Mouse (Mus musculus) urinary bladder, adult 18-20 months (tissue): ENCODE results near the gene Tpst1.
A peak's percentile ranks its signal among the peaks of the same experiment; 100 is the strongest.
"Not testable (repeated sequence)": the region's sequence is repeated elsewhere in the genome, so short reads cannot be mapped to it uniquely, and the experiment has no call there.

Experiments used
- DNase-seq, 2 experiments: peaks; one replicate each; pipeline ENCODE4 v3.0.0; 2022; ENCODE audit warnings: low spot score in 2 of 2, mixed read lengths in 2 of 2

Tpst1 gene

DNA sequence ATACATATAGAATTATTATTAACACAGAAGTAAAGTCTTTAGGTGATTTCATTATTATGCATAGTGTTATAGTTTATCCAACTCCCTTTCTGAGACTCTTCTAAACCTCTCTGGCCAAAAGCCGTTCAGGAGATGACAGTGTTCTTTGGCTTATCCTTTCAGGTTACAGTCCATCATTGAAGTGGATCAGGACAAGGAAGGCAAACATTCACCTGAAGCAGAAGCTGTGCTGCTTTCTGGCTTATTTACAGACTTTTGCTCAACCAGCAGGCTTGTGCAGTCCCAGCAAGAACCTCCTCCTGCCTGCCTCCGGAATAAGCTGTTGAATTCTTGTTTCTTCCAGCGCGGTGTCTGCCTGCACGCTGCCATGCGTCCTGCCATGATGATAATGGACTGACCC is at the start of gene Tpst1:
Gene Tpst1 (plus strand): TSS at position 301 of the 400 bp plus-strand sequence.
- DNase-seq, result no peak

GRCm38 (mm10) chr5:130023767-130024539 is 49.2 kb upstream of the Tpst1 start:
- peak; percentile 76 to 87 for DNase-seq

GRCm38 (mm10) chr5:130027134-130027533 is 46.0 kb upstream of the Tpst1 start:
- DNase-seq, result no peak

DNA sequence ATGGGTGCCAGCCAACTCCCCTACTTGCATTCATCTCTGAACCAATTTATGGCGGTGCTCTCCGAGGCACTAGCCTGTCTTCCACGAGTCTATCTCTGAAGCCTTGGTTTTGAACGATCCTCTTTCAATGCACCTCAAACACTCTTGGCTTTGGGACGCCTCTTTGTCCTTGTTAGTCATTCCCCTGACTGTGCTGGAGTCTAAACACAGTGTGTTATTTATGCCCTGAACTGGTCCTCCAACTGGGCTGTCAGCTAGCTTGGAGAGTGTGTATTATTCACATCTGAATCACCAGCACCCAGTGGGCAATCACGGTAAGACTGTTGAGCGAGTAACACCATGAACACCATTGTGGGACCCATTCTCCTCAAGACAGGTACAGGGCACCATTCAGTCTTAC is 45.4 kb upstream of the Tpst1 start:
- no peak for DNase-seq

GRCm38 (mm10) chr5:130029142-130029897 is 43.8 kb upstream of the Tpst1 start, which contains the start of the genes Asl and Crcp:
Gene Asl, minus strand, starts transcription at chr5:130029247.
Gene Crcp, plus strand, starts transcription at chr5:130029290.
- peak; percentile 78 to 87 for DNase-seq

DNA sequence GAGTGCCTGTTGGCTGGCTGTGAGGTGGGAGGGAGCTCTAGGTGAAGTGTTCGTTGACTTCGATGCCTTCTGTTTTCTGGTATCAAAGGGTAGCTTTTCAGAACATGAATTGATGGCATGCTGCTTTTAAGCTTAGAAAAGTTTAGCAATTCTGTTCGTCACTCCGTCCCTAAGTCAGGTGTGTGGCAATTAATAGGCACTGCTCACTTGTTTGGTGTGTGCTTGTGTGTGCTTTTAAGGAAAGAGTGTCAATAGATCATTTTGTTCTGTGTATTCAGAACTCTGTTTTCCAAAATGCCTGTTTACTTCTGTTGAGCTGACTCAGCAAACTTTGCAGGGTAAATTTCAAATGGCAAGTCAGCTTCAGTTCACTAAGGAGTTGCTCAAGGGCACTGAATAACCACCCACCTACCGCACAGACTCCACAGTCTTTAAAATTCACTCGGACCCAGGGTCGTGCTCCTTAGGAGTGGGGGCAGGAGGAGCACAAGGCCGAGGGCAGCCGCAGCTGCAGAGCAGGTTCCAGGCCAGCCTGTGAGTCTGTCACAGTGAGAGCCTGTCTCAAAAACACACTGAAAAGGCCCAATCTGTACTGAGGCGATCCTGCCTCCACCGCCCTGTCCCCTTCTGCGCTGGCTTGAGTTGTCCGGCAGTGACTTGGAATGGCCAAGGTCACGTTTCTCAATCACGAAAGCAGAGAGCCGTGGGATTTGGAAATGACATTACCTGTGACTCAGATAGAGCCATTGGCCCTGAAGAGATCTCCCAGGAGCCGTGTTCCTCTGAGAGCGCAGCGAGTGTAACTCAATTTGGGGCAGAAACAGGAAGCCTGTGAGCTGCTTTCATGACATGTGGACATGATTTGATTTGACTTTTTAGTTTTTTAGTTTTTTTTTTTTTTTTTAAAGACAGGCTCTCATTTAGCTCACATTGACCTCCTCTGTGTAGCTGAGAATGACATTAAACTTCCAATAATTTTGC is 41.4 kb upstream of the Tpst1 start:
- DNase-seq, result no peak

GRCm38 (mm10) chr5:130033869-130034268 is 39.3 kb upstream of the Tpst1 start:
- no peak for DNase-seq

GRCm38 (mm10) chr5:130036300-130036699 is 36.8 kb upstream of the Tpst1 start:
- not testable (repeated sequence) for DNase-seq

GRCm38 (mm10) chr5:130037752-130038455 is 35.2 kb upstream of the Tpst1 start:
- peak in 1 of 2 experiments; percentile 41 for DNase-seq

GRCm38 (mm10) chr5:130040797-130041196 is 32.3 kb upstream of the Tpst1 start:
- no peak for DNase-seq

- DNase-seq, result no peak
Measured at GRCm38 (mm10) chr5:130041262-130041661, 31.9 kb upstream of the Tpst1 start.

GRCm38 (mm10) chr5:130043741-130044140 is 29.4 kb upstream of the Tpst1 start:
- no peak for DNase-seq

DNA sequence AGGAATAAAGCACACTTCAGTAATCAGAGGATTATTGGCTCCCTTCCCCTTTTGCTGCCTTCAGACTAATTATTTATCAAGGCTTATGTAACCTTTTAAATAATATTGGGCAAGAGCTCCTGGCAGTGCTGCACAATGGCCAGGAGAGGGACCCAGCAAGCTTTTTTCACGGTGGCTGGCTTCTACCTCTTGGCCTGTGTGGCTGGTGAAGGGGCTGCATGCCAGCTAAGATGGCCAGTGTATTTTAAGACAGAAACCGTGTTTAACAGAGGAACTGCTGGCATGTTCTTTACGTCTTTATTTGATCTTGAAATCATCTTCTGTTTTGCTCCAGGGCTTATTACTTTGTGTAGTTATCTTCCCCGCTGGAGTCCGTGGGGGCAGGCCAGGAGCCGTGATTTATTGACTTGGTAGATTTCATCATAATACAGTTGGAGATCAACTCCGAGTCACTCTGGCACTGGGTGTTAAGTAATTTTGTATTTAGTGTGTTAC is 28.9 kb upstream of the Tpst1 start:
- DNase-seq, result peak in 1 of 2 experiments; percentile 54

GRCm38 (mm10) chr5:130046100-130046499 is 27.0 kb upstream of the Tpst1 start:
- no peak for DNase-seq

DNA sequence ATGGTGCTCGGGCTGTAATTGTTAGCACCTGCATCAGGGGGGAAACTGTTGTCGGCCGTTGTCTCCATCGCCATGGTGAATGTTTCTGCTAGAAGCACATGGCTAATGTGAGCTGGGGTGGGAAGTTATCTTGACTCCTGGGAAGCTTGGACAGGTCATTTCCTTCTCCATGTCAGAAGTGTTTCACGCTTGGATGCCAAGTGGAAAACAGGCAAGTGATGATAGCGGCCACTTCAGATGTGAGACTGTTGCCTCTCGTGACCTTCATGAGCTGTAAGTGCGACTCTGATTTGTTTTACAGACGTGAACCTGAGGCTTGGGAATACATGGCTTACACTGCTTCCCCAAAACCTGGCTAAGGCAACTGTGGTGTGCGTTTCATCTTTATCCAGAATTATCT is 26.5 kb upstream of the Tpst1 start:
- DNase-seq, result no peak

- no peak for DNase-seq
Measured at GRCm38 (mm10) chr5:130047013-130047412, 26.1 kb upstream of the Tpst1 start.

GRCm38 (mm10) chr5:130048786-130049520 is 24.2 kb upstream of the Tpst1 start:
- DNase-seq, result peak in 1 of 2 experiments; percentile 56

GRCm38 (mm10) chr5:130050416-130050815 is 22.7 kb upstream of the Tpst1 start:
- DNase-seq, result no peak

DNA sequence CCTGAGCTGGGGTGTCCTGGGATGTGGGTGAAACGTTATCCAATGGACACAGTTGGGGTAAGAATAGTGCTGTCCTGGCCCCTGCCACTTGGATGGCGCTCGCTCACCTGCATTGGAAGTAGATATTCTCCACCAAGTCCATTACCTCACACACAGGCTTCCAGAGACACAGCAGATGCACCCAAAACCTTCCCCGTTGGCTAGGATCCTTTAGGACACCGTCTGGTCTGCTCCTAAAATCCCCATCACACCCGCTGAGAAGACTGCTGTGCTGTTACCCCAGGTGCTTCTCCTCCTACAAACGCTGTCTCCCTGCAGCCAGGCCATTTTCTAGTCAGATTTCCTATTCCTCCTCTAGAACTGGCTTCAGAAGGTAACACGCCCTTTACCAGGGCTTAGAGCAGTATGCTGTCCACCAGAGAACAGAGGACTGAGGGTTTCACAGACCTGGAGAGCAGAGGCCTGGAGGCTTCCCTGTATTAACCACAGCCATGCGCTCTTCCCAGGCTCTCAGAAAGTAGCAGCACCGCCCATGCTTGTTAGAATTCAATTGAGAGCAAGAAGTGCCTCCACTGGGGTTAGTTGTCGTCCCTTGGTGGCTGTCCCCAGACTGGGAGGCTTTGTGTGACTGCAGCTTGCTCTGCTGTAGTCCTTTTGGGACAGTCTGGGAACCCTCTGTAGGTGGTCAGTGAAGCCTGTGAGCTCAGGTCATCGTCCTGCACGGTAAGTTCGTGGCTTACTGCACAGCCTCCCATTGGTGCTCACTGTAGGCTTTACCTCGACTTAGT is 21.9 kb upstream of the Tpst1 start:
- DNase-seq, result no peak
